Mouse (Mus musculus): ENCODE results near the gene Tmem82.

Tmem82 gene

GRCm38 (mm10) chr4:141618565-141619243 lies at the start of gene Tmem82:
Gene Tmem82, minus strand, starts transcription at chr4:141618633.
- DNase-seq = no peak

DNA sequence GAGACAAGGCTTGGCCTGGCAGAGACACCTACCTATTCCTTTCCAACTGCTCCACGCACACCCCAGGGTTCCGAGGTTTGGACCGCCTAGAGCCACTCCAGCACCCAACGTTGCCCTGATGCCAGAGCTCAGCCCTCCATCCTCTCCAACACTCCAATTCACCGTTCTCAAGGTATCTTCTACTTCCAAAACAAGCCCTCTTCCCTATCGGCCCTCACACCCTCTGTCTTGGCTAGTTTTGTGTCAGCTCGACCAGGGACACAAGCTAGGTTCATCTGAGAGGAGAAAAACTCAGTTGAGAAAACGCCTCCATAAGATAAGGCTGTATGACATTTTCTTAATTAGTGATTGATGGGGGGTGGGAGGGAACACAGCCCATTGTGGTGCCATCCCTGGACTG lies 46.4 kb upstream of the Tmem82 start, which contains the start of gene Plekhm2:
Gene Plekhm2, minus strand, starts transcription at position 101 of the 400 bp plus-strand sequence.
- no peak for DNase-seq

DNA sequence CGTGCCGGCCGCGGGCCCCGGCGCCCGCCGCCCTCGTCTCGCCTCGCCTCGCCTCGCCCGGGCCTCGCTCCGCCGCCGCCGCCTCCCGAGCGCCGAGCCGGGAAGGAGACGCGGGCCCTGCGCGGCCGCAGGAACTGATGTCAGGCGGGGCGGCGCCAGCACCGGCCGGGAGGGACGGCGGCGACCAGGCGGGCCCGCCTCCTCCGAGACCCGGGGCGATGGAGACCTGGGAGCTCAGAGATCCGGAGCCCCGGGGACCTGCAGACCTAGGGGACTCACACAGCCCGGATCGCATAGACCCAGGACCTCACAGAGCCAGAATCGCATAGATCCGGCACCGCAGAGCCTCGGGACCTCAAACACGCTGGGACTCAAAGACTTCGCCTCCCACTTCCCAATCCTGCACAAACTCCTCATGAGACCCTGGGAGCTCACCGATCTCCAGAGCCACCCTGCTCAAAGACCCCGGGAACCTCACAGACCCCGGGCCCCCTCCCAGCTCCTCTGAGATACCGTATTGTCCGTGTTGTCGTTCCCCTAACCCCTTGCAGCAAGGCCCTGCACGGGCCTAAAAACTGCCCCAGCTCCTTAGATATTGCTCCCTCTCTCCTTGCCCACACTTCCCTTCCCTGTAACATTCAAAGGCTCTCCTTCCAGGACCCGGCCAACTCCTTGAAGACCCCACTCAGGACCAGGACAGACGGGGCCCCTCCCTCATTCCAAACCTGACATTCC lies 45.7 kb upstream of the Tmem82 start:
- peak; percentile 65 for DNase-seq

DNA sequence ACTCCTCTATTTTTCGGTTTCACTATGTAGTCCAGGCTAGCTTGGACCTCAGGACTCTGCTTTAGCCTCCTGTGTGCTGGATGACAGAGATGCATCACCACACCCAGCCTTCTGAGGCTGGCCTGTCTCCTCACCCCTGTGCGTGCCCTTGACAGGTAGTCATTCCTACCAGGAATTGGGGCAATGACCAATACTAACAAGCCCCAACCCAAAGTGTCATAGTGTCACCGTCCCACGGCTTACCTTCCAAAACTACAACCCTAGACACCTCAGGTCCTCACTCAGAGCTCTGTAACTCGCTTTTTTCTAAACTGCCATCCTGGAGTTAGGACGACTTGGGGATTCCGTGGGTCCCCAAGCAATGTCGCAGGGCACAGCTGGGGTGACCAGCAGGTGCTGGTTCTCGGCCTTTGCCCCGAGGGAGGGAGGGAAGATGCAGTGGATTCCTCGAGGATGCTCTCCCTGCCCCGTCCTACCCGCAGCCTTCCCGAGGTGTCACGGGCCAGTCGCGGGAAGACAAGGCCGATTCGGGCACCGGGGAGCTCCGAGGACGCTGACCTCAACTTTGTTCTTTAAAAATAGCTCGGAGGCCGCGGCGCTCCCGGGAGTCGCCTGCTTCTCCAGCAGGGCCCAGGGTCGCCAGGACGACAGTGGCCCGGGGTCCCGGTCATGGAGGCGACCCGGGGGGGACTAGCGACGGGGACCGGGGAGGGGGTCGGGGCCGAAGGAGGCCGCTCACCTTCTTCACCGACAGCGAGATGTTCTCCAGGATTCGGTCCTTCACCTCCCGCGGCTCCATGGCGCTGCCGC lies 44.9 kb upstream of the Tmem82 start:
- peak; percentile 31 for DNase-seq

DNA sequence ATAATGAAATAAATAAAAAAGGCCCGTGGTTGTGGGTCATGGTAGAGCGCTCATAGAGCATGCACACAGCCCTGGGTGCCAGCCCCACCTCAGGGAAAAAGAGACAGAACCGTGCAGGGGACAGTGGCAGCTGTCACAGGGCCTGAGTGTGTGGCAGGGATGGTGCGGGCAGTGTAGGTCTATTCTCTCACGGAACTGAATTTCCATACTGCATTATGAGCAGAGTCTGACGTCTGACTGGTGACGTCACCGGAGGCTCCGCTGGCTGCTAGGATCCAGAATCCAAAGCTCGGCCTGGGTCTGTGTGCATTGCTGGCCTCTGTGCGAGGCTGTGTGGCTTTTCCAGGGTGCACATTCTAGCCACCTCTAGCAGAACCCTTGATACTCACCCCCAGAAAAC lies 42.5 kb upstream of the Tmem82 start:
- DNase-seq = no peak

DNA sequence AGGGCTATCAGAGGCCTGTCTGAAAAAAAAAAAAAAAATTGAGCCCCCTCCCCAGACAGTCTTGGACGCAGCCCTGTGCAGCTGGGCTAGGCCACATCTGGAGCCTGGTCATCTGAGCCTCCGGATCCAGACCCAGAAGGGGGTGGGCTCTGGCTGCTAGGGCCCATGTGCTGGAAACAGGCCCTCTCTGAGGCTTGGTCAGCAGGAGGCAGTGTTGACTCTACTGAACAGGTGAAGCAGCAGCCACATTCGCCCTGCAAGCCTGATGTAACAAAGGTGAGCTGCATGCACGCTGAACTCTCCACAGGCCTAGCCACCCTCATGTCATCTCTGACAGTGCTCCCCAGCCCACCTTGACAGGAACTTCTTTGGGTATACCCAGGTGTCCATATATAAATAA lies 41.3 kb upstream of the Tmem82 start:
- DNase-seq = no peak

GRCm38 (mm10) chr4:141658846-141659484 lies 40.5 kb upstream of the Tmem82 start:
- no peak for DNase-seq

DNA sequence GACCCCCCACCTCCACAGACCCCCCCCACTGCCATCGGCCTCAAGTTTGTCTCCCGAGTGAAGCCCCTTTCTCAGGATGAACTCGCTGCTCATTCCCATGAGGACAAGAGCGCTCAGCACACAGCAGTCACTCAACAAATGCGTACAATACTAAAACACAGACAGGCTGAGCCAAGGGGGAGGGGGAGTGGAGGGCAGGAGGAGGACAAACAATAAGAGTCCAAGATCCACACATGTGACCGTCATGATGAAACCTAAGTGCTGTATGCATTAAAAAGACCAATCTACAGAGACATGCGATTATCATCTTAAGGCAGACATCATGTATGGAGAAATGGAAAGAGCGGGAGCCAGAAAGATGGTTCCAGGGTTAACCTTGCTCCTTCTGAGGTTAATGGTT lies 38.5 kb upstream of the Tmem82 start:
- no peak for DNase-seq

- DNase-seq = peak; percentile 52
These were observed 37.6 kb upstream of the Tmem82 start for GRCm38 (mm10) chr4:141655908-141656608.

DNA sequence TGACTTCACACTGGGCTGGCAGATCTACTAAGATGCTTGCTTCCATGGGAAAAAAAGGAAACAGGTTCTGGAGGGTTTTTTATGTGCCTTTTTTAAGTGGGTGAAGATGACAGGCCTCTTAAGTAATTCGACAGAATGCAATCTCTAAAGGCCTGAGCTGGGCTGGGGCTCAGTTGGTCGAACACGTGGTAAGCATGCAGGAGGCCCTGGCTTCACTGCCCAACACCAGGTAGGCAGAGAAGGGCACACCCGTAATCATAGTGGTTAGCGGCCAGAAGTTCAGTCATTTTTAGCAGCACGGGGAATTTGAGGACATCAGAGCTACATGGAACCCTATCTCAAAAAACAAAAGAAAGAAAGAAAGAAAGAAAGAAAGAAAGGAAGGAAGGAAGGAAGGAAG lies 36.1 kb upstream of the Tmem82 start:
- DNase-seq = no peak

DNA sequence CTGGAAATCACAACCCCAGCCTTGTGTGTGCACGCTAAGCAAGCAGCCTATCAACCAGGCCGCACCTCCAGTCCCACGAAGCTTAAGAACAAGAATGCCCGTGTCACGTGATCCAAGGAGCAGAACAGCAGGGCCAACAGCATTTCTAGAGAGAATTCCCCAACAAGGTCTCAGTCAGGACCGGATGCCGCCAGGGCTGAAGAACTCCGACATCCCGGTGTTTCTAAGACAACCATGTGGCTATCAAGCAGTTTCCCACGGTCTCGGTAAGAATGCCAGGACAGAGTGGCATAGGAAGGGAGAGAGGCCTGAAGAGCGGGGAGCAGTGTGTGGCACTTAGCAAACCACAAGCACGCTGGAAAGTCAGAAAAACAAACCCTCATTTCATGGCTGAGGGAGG lies 35.4 kb upstream of the Tmem82 start:
- DNase-seq = no peak

DNA sequence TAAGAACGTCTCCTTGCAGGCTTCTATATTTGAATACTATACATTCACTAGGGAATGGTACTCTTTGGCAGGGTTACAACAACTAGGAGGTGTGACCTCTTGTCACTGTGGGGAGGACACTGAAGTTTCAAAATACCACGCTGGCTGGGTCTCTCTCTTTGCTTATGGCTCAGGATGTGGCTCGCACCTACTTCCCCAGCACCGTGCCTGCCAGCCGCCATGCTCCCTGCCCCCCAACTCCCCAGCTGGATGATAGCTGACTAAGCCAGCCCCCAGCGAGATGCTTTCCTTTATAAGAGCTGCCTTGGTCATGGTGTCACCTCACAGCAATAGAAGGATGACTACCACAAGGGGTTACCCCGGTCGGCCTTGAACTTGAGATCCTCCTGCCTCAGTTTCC lies 34.6 kb upstream of the Tmem82 start:
- no peak for DNase-seq

DNA sequence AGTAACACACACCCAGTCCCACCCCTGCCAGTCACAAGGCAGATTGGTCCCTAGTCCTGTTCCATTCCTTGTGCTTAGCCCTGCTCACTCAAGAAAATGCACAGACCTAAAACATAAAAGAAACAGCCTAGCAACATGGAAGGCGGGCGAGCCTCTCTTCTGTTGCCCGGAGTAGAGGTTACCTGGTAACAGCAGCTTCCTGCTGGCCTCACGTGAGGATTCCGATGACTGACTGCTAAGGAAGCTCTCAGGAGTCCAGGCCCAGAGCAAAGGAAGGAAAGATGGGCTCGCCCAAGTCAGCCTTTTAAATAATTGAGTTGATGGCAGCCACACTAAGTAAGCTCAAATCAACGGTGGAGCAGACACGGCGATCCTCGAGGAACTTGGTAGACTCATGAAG lies 33.5 kb upstream of the Tmem82 start:
- no peak for DNase-seq

DNA sequence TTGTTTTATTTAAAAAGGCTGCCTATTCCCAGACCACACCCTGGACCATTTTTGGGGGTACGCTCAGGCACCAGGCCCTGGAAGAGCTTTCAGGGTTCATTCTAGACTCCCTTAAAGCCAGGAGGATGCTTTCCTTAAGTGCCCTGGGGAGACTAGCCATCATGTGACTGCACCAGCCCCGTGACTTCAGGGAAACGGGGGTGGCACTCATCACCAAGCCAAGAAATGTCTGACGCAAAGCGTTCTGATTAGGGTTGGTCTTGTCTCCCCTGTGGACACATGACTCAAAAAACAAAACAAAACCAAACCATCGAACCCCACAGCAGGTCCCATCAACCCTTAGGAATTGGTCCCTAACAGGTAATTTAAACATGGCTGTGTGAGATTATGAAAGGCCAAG lies 32.9 kb upstream of the Tmem82 start:
- DNase-seq = no peak

DNA sequence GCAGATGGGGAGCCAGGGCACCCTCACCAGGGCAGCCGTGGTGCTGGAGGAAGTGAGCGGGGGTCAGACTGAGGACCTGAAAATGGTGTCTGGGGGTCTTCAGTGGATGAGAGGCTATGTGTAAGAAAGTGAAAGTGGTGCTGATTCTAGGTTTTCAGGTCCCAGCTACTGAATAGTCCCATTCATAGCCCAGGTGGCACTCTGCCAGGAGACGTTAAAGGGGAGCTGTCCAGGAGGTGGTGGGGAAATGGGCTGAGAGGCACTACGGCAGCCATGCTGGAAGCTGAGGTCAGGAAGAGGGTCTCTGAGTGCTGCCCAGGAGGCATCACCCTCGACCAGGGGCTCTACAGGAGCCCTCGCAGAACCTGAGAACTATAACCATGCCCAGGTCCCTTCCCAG lies 30.8 kb upstream of the Tmem82 start:
- no peak for DNase-seq

DNA sequence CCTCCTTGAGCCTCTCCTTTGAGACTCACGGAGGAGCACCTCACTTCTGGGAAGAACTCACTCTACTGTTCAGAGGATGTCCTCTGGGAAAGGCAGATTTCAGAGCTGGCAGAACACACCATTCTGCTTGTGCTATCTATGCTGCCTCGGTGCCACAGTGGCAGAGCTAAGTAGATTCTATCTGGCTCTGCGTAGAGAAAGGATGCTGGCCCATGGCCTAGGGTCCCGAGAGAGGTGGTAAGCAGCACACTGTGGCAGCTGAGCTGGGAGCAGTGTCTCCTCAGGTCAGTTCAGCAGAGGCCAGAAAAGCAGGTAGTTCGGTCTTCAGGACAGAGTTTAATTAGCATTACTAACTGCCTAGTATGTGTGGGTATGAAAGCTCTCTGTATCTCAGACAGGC lies 29.8 kb upstream of the Tmem82 start:
- DNase-seq = no peak

DNA sequence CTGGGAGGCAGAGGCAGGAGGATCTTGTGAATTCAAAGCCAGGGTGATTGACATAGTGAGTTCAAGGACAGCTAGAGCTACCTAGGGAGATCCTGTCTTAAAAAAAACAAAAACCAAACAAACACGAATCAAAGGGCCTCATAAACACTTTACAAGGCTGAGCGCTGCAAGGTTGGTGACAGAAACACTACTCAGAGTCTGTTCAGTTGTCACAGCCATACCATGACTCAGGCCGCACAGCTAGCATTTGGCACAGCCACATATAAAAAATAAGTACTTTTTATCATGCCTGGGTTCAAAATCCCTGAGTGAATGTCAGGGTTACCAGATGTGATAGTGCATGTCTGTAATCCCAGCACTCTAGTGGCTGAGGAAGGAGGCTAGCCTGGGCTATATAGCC lies 28.8 kb upstream of the Tmem82 start:
- DNase-seq = no peak

GRCm38 (mm10) chr4:141645988-141646387 lies 27.6 kb upstream of the Tmem82 start:
- DNase-seq = no peak

DNA sequence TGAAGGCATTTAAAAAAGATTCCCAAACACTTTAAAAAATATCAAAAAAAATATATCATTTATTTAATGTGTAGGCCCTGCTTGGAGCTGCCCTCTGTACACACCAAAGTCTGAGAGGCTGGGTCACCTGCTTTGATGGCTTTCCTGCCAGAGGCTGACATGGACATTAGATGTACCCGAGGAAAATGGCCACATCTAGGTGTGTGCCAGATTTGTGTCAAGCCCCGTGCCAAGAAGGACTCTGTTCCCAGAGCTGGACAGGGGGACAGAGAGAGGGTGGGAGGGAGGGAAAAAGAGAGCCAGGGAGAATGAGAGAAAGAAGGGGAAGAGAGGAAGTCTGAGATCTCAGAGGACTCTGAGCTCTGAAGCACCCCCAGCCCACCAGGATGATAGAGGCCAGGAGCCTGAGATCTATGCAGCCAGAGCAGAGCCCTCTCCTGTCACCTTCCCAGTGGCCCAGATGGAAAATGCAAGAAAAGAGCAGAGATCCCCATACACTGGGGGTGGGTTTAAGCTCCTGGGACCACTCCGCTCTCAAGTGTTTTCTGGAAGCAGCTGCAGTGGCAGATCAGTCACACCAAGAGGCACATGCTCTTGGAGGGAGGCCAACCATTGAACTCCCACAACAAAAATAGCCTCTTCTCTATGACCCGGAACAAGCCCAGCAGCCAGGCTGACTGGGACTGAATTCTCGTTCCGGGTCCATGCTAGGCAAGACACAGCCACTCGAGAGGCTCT lies 24.9 kb upstream of the Tmem82 start:
- DNase-seq = peak; percentile 62

DNA sequence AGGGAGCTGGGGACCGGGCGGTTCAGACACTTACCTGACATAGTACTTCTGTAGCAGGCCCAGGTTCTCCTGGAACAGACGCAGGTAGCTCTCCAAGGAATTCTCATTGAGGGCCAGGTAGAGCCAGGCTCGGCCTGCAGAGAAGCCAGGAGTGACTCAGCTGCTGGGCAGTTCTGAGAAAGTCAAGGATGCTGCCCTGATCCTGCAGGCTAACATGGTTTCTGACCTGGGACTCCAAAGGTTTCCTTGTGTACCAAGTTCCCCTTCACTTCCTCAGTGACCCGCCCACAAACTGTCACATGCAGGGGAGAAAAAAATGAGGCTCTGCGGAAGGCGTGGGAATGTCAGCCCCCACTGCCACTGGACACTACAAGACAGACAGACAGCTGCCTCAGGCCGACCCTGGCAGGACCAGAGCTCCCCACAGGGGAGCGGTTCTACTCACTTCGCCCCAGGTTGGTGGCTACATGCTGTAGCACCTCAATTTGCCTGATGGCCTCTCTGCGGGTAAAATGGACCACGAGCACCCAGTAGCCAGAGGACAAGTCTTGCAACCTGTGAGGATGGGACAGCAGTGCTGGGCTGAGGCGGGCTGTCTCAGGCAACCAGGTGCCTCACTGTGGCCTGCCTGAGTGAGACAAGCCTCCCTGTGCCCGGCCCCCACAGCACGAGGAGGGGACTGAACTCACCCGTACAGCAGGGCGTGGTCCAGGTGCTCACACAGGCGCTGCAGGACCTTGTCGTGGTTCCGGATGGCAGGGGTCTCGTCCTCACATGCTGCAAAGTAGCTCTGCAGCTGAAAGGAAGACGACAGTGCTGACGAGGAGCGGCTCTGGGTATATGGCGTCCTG lies 23.8 kb upstream of the Tmem82 start:
- DNase-seq = no peak

GRCm38 (mm10) chr4:141641353-141641771 lies 22.9 kb upstream of the Tmem82 start:
- DNase-seq = no peak
